In the genomic region with DNA sequence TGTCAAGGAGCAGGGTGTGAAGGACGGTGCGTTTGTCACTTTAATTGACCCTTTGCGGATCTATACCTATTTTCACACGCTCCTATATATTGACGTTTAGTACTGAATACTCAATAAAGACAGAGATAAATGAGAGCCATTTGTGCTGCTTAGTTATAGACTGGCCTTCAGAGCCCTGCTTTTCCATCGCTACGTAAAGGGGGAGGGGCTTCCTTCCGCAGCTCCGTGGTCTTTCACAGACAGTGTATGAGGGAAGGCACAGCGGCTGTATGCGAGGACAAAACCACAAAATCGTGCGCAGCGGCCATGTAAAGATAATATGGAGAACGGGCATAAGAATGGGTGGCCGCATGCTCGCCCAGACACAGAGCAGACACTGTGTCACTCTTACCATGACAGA, we compare ENCODE assay signal across 26 mouse cellular contexts. TPM values are rescaled to one million over a fixed set of nuclear protein-coding genes. Genes with fewer than 3 reads are reported as not detected.
DNase-seq lines count a peak whose midpoint lies in the region; ATAC-seq and TF ChIP-seq lines count a peak whose summit lies in the region.
"Had no signal": no experiment of that assay in that cellular context is flagged by ENCODE, and none has a peak within 500 bp of the region (broad histone marks: within the 10 kb centered on the region; RNA-seq: fewer than 3 reads in every experiment).

No protein-coding gene starts in this region.

- no peak overlapping the region for H3K4me3 ChIP-seq in forebrain, embryonic 11.5 days (ENCODE audit: low read depth, low read length)
- H3K4me3 ChIP-seq in forebrain, postnatal 0 days (ENCODE audit: low read depth, low read length): no peak overlapping the region
- no peak overlapping the region for H3K4me3 ChIP-seq in hindbrain, embryonic 13.5 days
- no peak overlapping the region for H3K4me3 ChIP-seq in hindbrain, embryonic 10.5 days
- no peak overlapping the region for H3K4me3 ChIP-seq in hindbrain, embryonic 16.5 days (ENCODE audit: low read length)
- H3K4me3 ChIP-seq: embryonic facial prominence, embryonic 13.5 days; embryonic facial prominence, embryonic 15.5 days; erythroblast, embryonic 14.5 days; forebrain, embryonic 10.5 days; forebrain, embryonic 13.5 days; forebrain, embryonic 15.5 days had no signal

- 93% methylated on average over 17 of the region's 17 CpGs for WGBS in forebrain, embryonic 11.5 days
- WGBS in forebrain, postnatal 0 days: 90% methylated on average over 17 of the region's 17 CpGs
- WGBS in hindbrain, embryonic 13.5 days: 58% methylated on average over 17 of the region's 17 CpGs
- 84% methylated on average over 17 of the region's 17 CpGs for WGBS in hindbrain, embryonic 10.5 days
- 67% methylated on average over 17 of the region's 17 CpGs for WGBS in hindbrain, embryonic 16.5 days

- no peak overlapping the region for H3K27ac ChIP-seq in forebrain, embryonic 11.5 days (ENCODE audit: low read depth, low read length)
- H3K27ac ChIP-seq in forebrain, postnatal 0 days (ENCODE audit: low read depth, low read length): no peak overlapping the region
- H3K27ac ChIP-seq in hindbrain, embryonic 13.5 days: no peak overlapping the region
- H3K27ac ChIP-seq in hindbrain, embryonic 10.5 days: no peak overlapping the region
- no peak overlapping the region for H3K27ac ChIP-seq in hindbrain, embryonic 16.5 days (ENCODE audit: low read depth, low read length)
- H3K27ac ChIP-seq: embryonic facial prominence, embryonic 13.5 days; embryonic facial prominence, embryonic 15.5 days; forebrain, embryonic 10.5 days; forebrain, embryonic 13.5 days; forebrain, embryonic 15.5 days had no signal

- H3K9me3 ChIP-seq in forebrain, embryonic 11.5 days (ENCODE audit: control insufficient read depth, low read length): no peaks in the 10 kb centered on the region
- no peaks in the 10 kb centered on the region for H3K9me3 ChIP-seq in forebrain, postnatal 0 days (ENCODE audit: low read length)
- H3K9me3 ChIP-seq in hindbrain, embryonic 13.5 days: no peaks in the 10 kb centered on the region
- no peaks in the 10 kb centered on the region for H3K9me3 ChIP-seq in hindbrain, embryonic 10.5 days
- H3K9me3 ChIP-seq in hindbrain, embryonic 16.5 days (ENCODE audit: control insufficient read depth, low read length): no peaks in the 10 kb centered on the region
- H3K9me3 ChIP-seq: embryonic facial prominence, embryonic 13.5 days; embryonic facial prominence, embryonic 15.5 days; forebrain, embryonic 10.5 days; forebrain, embryonic 13.5 days; forebrain, embryonic 15.5 days had no signal

- no peaks in the 10 kb centered on the region for H3K36me3 ChIP-seq in forebrain, embryonic 11.5 days (ENCODE audit: control insufficient read depth, insufficient read depth, low read length)
- H3K36me3 ChIP-seq in forebrain, postnatal 0 days (ENCODE audit: insufficient read depth): no peaks in the 10 kb centered on the region
- H3K36me3 ChIP-seq in hindbrain, embryonic 13.5 days: no peaks in the 10 kb centered on the region
- no peaks in the 10 kb centered on the region for H3K36me3 ChIP-seq in hindbrain, embryonic 10.5 days
- no peaks in the 10 kb centered on the region for H3K36me3 ChIP-seq in hindbrain, embryonic 16.5 days (ENCODE audit: control insufficient read depth, insufficient read depth, low read length)
- H3K36me3 ChIP-seq: embryonic facial prominence, embryonic 13.5 days; embryonic facial prominence, embryonic 15.5 days; forebrain, embryonic 10.5 days; forebrain, embryonic 15.5 days; G1E had no signal

- H3K4me2 ChIP-seq in forebrain, embryonic 11.5 days (ENCODE audit: low read depth, low read length, severe bottlenecking): no peak overlapping the region
- no peak overlapping the region for H3K4me2 ChIP-seq in forebrain, postnatal 0 days (ENCODE audit: low read depth)
- peak overlapping the region; percentile 23; the same call in 1 of the 2 replicates for H3K4me2 ChIP-seq in hindbrain, embryonic 13.5 days
- peak overlapping the region; percentile 7; the same call in 1 of the 2 replicates for H3K4me2 ChIP-seq in hindbrain, embryonic 16.5 days (ENCODE audit: low read length)
- H3K4me2 ChIP-seq: embryonic facial prominence, embryonic 13.5 days; embryonic facial prominence, embryonic 15.5 days; forebrain, embryonic 13.5 days; forebrain, embryonic 15.5 days had no signal

- no peaks in the 10 kb centered on the region for H3K27me3 ChIP-seq in forebrain, embryonic 11.5 days (ENCODE audit: control insufficient read depth, insufficient read depth, low read length)
- H3K27me3 ChIP-seq in forebrain, postnatal 0 days (ENCODE audit: insufficient read depth, low read length): no peaks in the 10 kb centered on the region
- H3K27me3 ChIP-seq in hindbrain, embryonic 13.5 days: no peaks in the 10 kb centered on the region
- no peaks in the 10 kb centered on the region for H3K27me3 ChIP-seq in hindbrain, embryonic 10.5 days (ENCODE audit: insufficient read depth, poor library complexity, severe bottlenecking)
- H3K27me3 ChIP-seq in hindbrain, embryonic 16.5 days (replicated peaks; ENCODE audit: control insufficient read depth, insufficient read depth, low read length): no peaks in the 10 kb centered on the region
- H3K27me3 ChIP-seq: CH12.LX; embryonic facial prominence, embryonic 13.5 days; embryonic facial prominence, embryonic 15.5 days; forebrain, embryonic 13.5 days; forebrain, embryonic 15.5 days; Patski had no signal

- DNase-seq in forebrain, embryonic 11.5 days (ENCODE audit: low spot score): peak; percentile 34
- DNase-seq in forebrain, postnatal 0 days: no peak
- DNase-seq in hindbrain, embryonic 10.5 days (ENCODE audit: low spot score): no peak
- no peak for DNase-seq in heart, postnatal 4 days
- DNase-seq: adrenal gland, adult 8-10 months; adrenal gland, postnatal 14 days; B cell, adult 2 months; cerebellum, adult 11 months; cerebellum, adult 18-20 months; cerebellum, adult 8-10 months; cerebellum, adult 9-11 months; cerebellum, postnatal 36 days had no signal

- H3K9ac ChIP-seq in forebrain, embryonic 11.5 days (ENCODE audit: low read length): no peak overlapping the region
- no peak overlapping the region for H3K9ac ChIP-seq in forebrain, postnatal 0 days
- 0 out of 2 replicates have a peak overlapping the region, but pooled peaks have one; percentile 29 for H3K9ac ChIP-seq in hindbrain, embryonic 13.5 days
- no peak overlapping the region for H3K9ac ChIP-seq in hindbrain, embryonic 16.5 days (ENCODE audit: low read depth, low read length)
- H3K9ac ChIP-seq: embryonic facial prominence, embryonic 13.5 days; embryonic facial prominence, embryonic 15.5 days; forebrain, embryonic 13.5 days; forebrain, embryonic 15.5 days had no signal

- no peak for ATAC-seq in forebrain, embryonic 11.5 days (replicated peaks; ENCODE audit: low FRiP score)
- no peak for ATAC-seq in forebrain, postnatal 0 days
- ATAC-seq in hindbrain, embryonic 13.5 days (ENCODE audit: low FRiP score): no peak; the same call in 1 of the 2 replicates
- ATAC-seq in granulocyte monocyte progenitor cell, adult 5-6 weeks (replicated peaks; ENCODE audit: poor library complexity, severe bottlenecking): peak; percentile 30; the same call in 1 of the 2 replicates
- ATAC-seq in hindbrain, embryonic 16.5 days: peak; percentile 71
- ATAC-seq: activated CD4-positive, CD25-positive, alpha-beta regulatory T cell, adult 4 months; CD4-positive, CD25-positive, alpha-beta regulatory T cell, adult 4 months; forebrain, embryonic 13.5 days; forebrain, embryonic 15.5 days; Patski had no signal

- no peak for TF ChIP-seq CTCF in forebrain, postnatal 0 days (IDR thresholded peaks at IDR 0.05; ENCODE audit: low read depth)

- no peaks in the 10 kb centered on the region for H3K4me1 ChIP-seq in forebrain, embryonic 11.5 days (replicated peaks; ENCODE audit: control insufficient read depth, insufficient read depth, low read length)
- H3K4me1 ChIP-seq in forebrain, postnatal 0 days (ENCODE audit: insufficient read depth): no peaks in the 10 kb centered on the region
- peaks cover 6% of the 10 kb centered on the region for H3K4me1 ChIP-seq in hindbrain, embryonic 13.5 days (replicated peaks)
- peaks cover 25% of the 10 kb centered on the region for H3K4me1 ChIP-seq in hindbrain, embryonic 10.5 days (replicated peaks)
- no peaks in the 10 kb centered on the region for H3K4me1 ChIP-seq in hindbrain, embryonic 16.5 days (ENCODE audit: control insufficient read depth, insufficient read depth, low read depth, low read length)
- H3K4me1 ChIP-seq: embryonic facial prominence, embryonic 15.5 days; forebrain, embryonic 13.5 days; forebrain, embryonic 15.5 days had no signal

RNA-seq across cellular contexts. Expression of a gene that starts 58.4 kb away (rescaled TPM):
- polyA plus RNA-seq in forebrain, embryonic 11.5 days (2014; fragmentation: Nextera tagmentation; extraction: Ambion mirVana): 3.9 and 5.1 TPM in 2 replicates
- 4.8 and 6.9 TPM in 2 replicates for total RNA-seq in forebrain, postnatal 0 days (2014; rRNA removed)
- 4.4 and 5.4 TPM in 2 replicates for polyA plus RNA-seq in forebrain, postnatal 0 days (2015; fragmentation: Nextera tagmentation; extraction: Ambion mirVana)
- 4.2 and 4.5 TPM in 2 replicates for polyA plus RNA-seq in hindbrain, embryonic 13.5 days (2015; fragmentation: Nextera tagmentation; extraction: Ambion mirVana)
- 3.4 and 3.5 TPM in 2 replicates for polyA plus RNA-seq in hindbrain, embryonic 10.5 days (2016; fragmentation: Nextera tagmentation; extraction: Ambion mirVana)
- 32.8 and 48.3 TPM in 2 replicates for total RNA-seq in granulocyte monocyte progenitor cell, adult 5-6 weeks (2014; fragmentation: Nextera tagmentation)
- total RNA-seq in granulocyte monocyte progenitor cell, adult 5-6 weeks (2017): 12.3 and 13.7 TPM in 2 replicates
- polyA plus RNA-seq in hindbrain, embryonic 16.5 days (2015; fragmentation: Nextera tagmentation; extraction: Ambion mirVana): 4.5 and 4.9 TPM in 2 replicates
- 1 to 10 TPM; 4.8 to 5.1 TPM for total RNA-seq in heart, postnatal 4 days (2021)

RNA-seq across cellular contexts. Expression of a gene that starts 58.5 kb away (rescaled TPM):
- 3.4 and 4.3 TPM in 2 replicates for polyA plus RNA-seq in forebrain, embryonic 11.5 days (2014; fragmentation: Nextera tagmentation; extraction: Ambion mirVana)
- total RNA-seq in forebrain, postnatal 0 days (2014; rRNA removed): 10.5 and 15.7 TPM in 2 replicates
- polyA plus RNA-seq in forebrain, postnatal 0 days (2015; fragmentation: Nextera tagmentation; extraction: Ambion mirVana): 5.8 and 8.7 TPM in 2 replicates
- 7.2 and 8.7 TPM in 2 replicates for polyA plus RNA-seq in hindbrain, embryonic 13.5 days (2015; fragmentation: Nextera tagmentation; extraction: Ambion mirVana)
- 5.0 and 5.9 TPM in 2 replicates for polyA plus RNA-seq in hindbrain, embryonic 10.5 days (2016; fragmentation: Nextera tagmentation; extraction: Ambion mirVana)
- 0.79 TPM in 1 of 2 replicates, not detected in the other for total RNA-seq in granulocyte monocyte progenitor cell, adult 5-6 weeks (2014; fragmentation: Nextera tagmentation)
- 0.26 and 1.2 TPM in 2 replicates for total RNA-seq in granulocyte monocyte progenitor cell, adult 5-6 weeks (2017)
- polyA plus RNA-seq in hindbrain, embryonic 16.5 days (2015; fragmentation: Nextera tagmentation; extraction: Ambion mirVana): 10.8 and 11.3 TPM in 2 replicates
- 1 to 10 TPM; 6.2 to 6.8 TPM for total RNA-seq in heart, postnatal 4 days (2021)
- polyA plus RNA-seq: erythroblast, embryonic 14.5 days; G1E had no signal

Comparison
In these comparisons a context has a peak if more than half of its experiments do, and no peak if none do; other contexts are left out.
1. ATAC-seq: peak in granulocyte monocyte progenitor cell, adult 5-6 weeks (single experiment) and hindbrain, embryonic 16.5 days (single experiment); none in forebrain, embryonic 11.5 days (single experiment), forebrain, postnatal 0 days (single experiment) and hindbrain, embryonic 13.5 days (single experiment).
2. H3K4me2 ChIP-seq: peak in hindbrain, embryonic 13.5 days (single experiment) and hindbrain, embryonic 16.5 days (single experiment); none in forebrain, embryonic 11.5 days (single experiment) and forebrain, postnatal 0 days (single experiment).